Mouse (Mus musculus) granulocyte monocyte progenitor cell, adult 5-6 weeks (primary cell): ENCODE data around the gene Tmem150b. TPM values are rescaled to one million over a fixed set of nuclear protein-coding genes. Genes with fewer than 3 reads are reported as not detected.

Experiments
- ATAC-seq: replicated peaks from 2 replicates; pipeline ENCODE4 v1.8.0; 2016; ENCODE audit warnings: mild to moderate bottlenecking, moderate TSS enrichment, inconsistent platforms; ENCODE audit not compliant: poor library complexity, severe bottlenecking
- total RNA-seq, 2 experiments: library from RNA; stranded (forward) in 1 of 2; stranded (reverse) in 1 of 2; fragments of 200-712, 200-1000 nt in 1 of 2; fragments of >200 nt in 1 of 2; fragmentation: Nextera tagmentation in 1 of 2; gene quantifications; 2 replicates each; pipeline ENCODE4 v1.2.3; 2014 to 2017

Gene Tmem150b
- total RNA-seq, 2 experiments from 2014 or later: 13.5 to 32.7 TPM

GRCm38 (mm10) chr7:4668506-4668905 lies 56.5 kb downstream of the Tmem150b start:
- ATAC-seq: no peak

GRCm38 (mm10) chr7:4666871-4667270 lies 58.2 kb downstream of the Tmem150b start:
- ATAC-seq: no peak

GRCm38 (mm10) chr7:4663742-4664141 lies 61.3 kb downstream of the Tmem150b start:
- no peak for ATAC-seq

GRCm38 (mm10) chr7:4663179-4663578 lies 61.9 kb downstream of the Tmem150b start:
- no peak for ATAC-seq

- no peak for ATAC-seq
Measured at GRCm38 (mm10) chr7:4659911-4660443, 65.1 kb downstream of the Tmem150b start.

- peak; percentile 83 for ATAC-seq
Measured at GRCm38 (mm10) chr7:4658912-4659551, 66.0 kb downstream of the Tmem150b start, which contains the start of gene Ppp6r1. TSS of gene Ppp6r1 (minus strand) at chr7:4659019.

GRCm38 (mm10) chr7:4658128-4658907 lies 66.7 kb downstream of the Tmem150b start:
- ATAC-seq: peak; percentile 22; the same call in 1 of the 2 replicates

- ATAC-seq: no peak
Measured at GRCm38 (mm10) chr7:4657521-4658127, 67.4 kb downstream of the Tmem150b start.

Other genes starting within 250 kb of the Tmem150b start
- gene Ppp1r12c, start 223.6 kb downstream of the Tmem150b start, total RNA-seq (2014; fragmentation: Nextera tagmentation): 92.2 and 131 TPM in 2 replicates
- gene Ppp1r12c, start 223.6 kb downstream of the Tmem150b start, total RNA-seq (2017): 99.6 and 109 TPM in 2 replicates
- gene Tnnt1, start 208.9 kb downstream of the Tmem150b start, total RNA-seq (2014; fragmentation: Nextera tagmentation): 7.3 and 16.1 TPM in 2 replicates
- gene Tnnt1, start 208.9 kb downstream of the Tmem150b start, total RNA-seq (2017): 14.1 and 22.3 TPM in 2 replicates
- 17.0 TPM in 1 of 2 replicates, not detected in the other for gene Tnni3, start 201.0 kb downstream of the Tmem150b start, total RNA-seq (2014; fragmentation: Nextera tagmentation)
- gene Tnni3, start 201.0 kb downstream of the Tmem150b start, total RNA-seq (2017): 2.7 and 4.1 TPM in 2 replicates
- gene Dnaaf3, start 192.8 kb downstream of the Tmem150b start, total RNA-seq (2014; fragmentation: Nextera tagmentation): 0.81 and 2.5 TPM in 2 replicates
- gene Dnaaf3, start 192.8 kb downstream of the Tmem150b start, total RNA-seq (2017): 0.43 and 0.88 TPM in 2 replicates
- gene Syt5, start 177.7 kb downstream of the Tmem150b start, total RNA-seq (2014; fragmentation: Nextera tagmentation): not detected in 2 replicates
- gene Syt5, start 177.7 kb downstream of the Tmem150b start, total RNA-seq (2017): not detected in 2 replicates
- not detected in 2 replicates for gene Ptprh, start 121.2 kb downstream of the Tmem150b start, total RNA-seq (2014; fragmentation: Nextera tagmentation)
- gene Ptprh, start 121.2 kb downstream of the Tmem150b start, total RNA-seq (2017): not detected in 2 replicates
- 24.5 and 28.0 TPM in 2 replicates for gene Tmem86b, start 93.8 kb downstream of the Tmem150b start, total RNA-seq (2014; fragmentation: Nextera tagmentation)
- gene Tmem86b, start 93.8 kb downstream of the Tmem150b start, total RNA-seq (2017): 17.5 and 26.2 TPM in 2 replicates
- gene Ppp6r1, start 66.2 kb downstream of the Tmem150b start, total RNA-seq (2014; fragmentation: Nextera tagmentation): 134 and 148 TPM in 2 replicates
- 142 and 146 TPM in 2 replicates for gene Ppp6r1, start 66.2 kb downstream of the Tmem150b start, total RNA-seq (2017)
- 29.3 and 30.7 TPM in 2 replicates for gene Hspbp1, start 40.2 kb downstream of the Tmem150b start, total RNA-seq (2014; fragmentation: Nextera tagmentation)
- gene Hspbp1, start 40.2 kb downstream of the Tmem150b start, total RNA-seq (2017): 21.9 and 23.7 TPM in 2 replicates
- not detected in 2 replicates for gene Brsk1, start 34.6 kb downstream of the Tmem150b start, total RNA-seq (2014; fragmentation: Nextera tagmentation)
- gene Brsk1, start 34.6 kb downstream of the Tmem150b start, total RNA-seq (2017): not detected in 2 replicates
- gene Kmt5c, start 14.9 kb upstream of the Tmem150b start, total RNA-seq (2014; fragmentation: Nextera tagmentation): 62.7 and 107 TPM in 2 replicates
- gene Kmt5c, start 14.9 kb upstream of the Tmem150b start, total RNA-seq (2017): 58.5 and 74.7 TPM in 2 replicates
- gene Cox6b2, start 27.8 kb upstream of the Tmem150b start, total RNA-seq (2014; fragmentation: Nextera tagmentation): 50.3 and 69.2 TPM in 2 replicates
- 28.9 and 30.7 TPM in 2 replicates for gene Cox6b2, start 27.8 kb upstream of the Tmem150b start, total RNA-seq (2017)
- not detected in 2 replicates for gene Fam71e2, start 46.1 kb upstream of the Tmem150b start, total RNA-seq (2014; fragmentation: Nextera tagmentation)
- gene Fam71e2, start 46.1 kb upstream of the Tmem150b start, total RNA-seq (2017): not detected in 2 replicates
- gene Il11, start 57.6 kb upstream of the Tmem150b start, total RNA-seq (2014; fragmentation: Nextera tagmentation): not detected in 2 replicates
- not detected in 2 replicates for gene Il11, start 57.6 kb upstream of the Tmem150b start, total RNA-seq (2017)
- gene Tmem190, start 57.7 kb upstream of the Tmem150b start, total RNA-seq (2014; fragmentation: Nextera tagmentation): not detected in 2 replicates
- not detected in 2 replicates for gene Tmem190, start 57.7 kb upstream of the Tmem150b start, total RNA-seq (2017)
- 3.2 and 6.2 TPM in 2 replicates for gene Tmem238, start 64.4 kb upstream of the Tmem150b start, total RNA-seq (2014; fragmentation: Nextera tagmentation)
- gene Tmem238, start 64.4 kb upstream of the Tmem150b start, total RNA-seq (2017): 4.6 and 7.6 TPM in 2 replicates
- gene Rpl28, start 67.6 kb upstream of the Tmem150b start, total RNA-seq (2014; fragmentation: Nextera tagmentation): 1,827 and 2,944 TPM in 2 replicates
- 828 and 1,139 TPM in 2 replicates for gene Rpl28, start 67.6 kb upstream of the Tmem150b start, total RNA-seq (2017)
- gene Ube2s, start 87.3 kb upstream of the Tmem150b start, total RNA-seq (2014; fragmentation: Nextera tagmentation): 236 and 240 TPM in 2 replicates
- 230 and 245 TPM in 2 replicates for gene Ube2s, start 87.3 kb upstream of the Tmem150b start, total RNA-seq (2017)
- not detected in 2 replicates for gene Shisa7, start 119.4 kb upstream of the Tmem150b start, total RNA-seq (2014; fragmentation: Nextera tagmentation)
- not detected in 2 replicates for gene Shisa7, start 119.4 kb upstream of the Tmem150b start, total RNA-seq (2017)
- gene Isoc2b, start 145.0 kb upstream of the Tmem150b start, total RNA-seq (2014; fragmentation: Nextera tagmentation): 11.8 and 13.2 TPM in 2 replicates
- 43.0 and 72.6 TPM in 2 replicates for gene Isoc2b, start 145.0 kb upstream of the Tmem150b start, total RNA-seq (2017)
- gene Isoc2a, start 151.9 kb upstream of the Tmem150b start, total RNA-seq (2014; fragmentation: Nextera tagmentation): 5.3 and 7.9 TPM in 2 replicates
- gene Isoc2a, start 151.9 kb upstream of the Tmem150b start, total RNA-seq (2017): 7.9 and 10.7 TPM in 2 replicates
- not detected in 2 replicates for gene Gm36210, start 181.3 kb upstream of the Tmem150b start, total RNA-seq (2014; fragmentation: Nextera tagmentation)
- gene Gm36210, start 181.3 kb upstream of the Tmem150b start, total RNA-seq (2017): not detected in 2 replicates
- 4.6 and 7.7 TPM in 2 replicates for gene Zfp628, start 190.0 kb upstream of the Tmem150b start, total RNA-seq (2014; fragmentation: Nextera tagmentation)
- gene Zfp628, start 190.0 kb upstream of the Tmem150b start, total RNA-seq (2017): 1.0 and 1.2 TPM in 2 replicates
- 1.4 TPM in 1 of 2 replicates, not detected in the other for gene Nat14, start 196.8 kb upstream of the Tmem150b start, total RNA-seq (2014; fragmentation: Nextera tagmentation)
- not detected in 2 replicates for gene Nat14, start 196.8 kb upstream of the Tmem150b start, total RNA-seq (2017)
- not detected in 2 replicates for gene Ssc5d, start 200.5 kb upstream of the Tmem150b start, total RNA-seq (2014; fragmentation: Nextera tagmentation)
- gene Ssc5d, start 200.5 kb upstream of the Tmem150b start, total RNA-seq (2017): 0.05 TPM in 1 of 2 replicates, not detected in the other
- gene Sbk2, start 239.2 kb upstream of the Tmem150b start, total RNA-seq (2014; fragmentation: Nextera tagmentation): not detected in 2 replicates
- not detected in 2 replicates for gene Sbk2, start 239.2 kb upstream of the Tmem150b start, total RNA-seq (2017)
- gene Sbk3, start 245.9 kb upstream of the Tmem150b start, total RNA-seq (2014; fragmentation: Nextera tagmentation): not detected in 2 replicates
- not detected in 2 replicates for gene Sbk3, start 245.9 kb upstream of the Tmem150b start, total RNA-seq (2017)